ENCODE assay signal across 8 mouse cellular contexts in the genomic region with DNA sequence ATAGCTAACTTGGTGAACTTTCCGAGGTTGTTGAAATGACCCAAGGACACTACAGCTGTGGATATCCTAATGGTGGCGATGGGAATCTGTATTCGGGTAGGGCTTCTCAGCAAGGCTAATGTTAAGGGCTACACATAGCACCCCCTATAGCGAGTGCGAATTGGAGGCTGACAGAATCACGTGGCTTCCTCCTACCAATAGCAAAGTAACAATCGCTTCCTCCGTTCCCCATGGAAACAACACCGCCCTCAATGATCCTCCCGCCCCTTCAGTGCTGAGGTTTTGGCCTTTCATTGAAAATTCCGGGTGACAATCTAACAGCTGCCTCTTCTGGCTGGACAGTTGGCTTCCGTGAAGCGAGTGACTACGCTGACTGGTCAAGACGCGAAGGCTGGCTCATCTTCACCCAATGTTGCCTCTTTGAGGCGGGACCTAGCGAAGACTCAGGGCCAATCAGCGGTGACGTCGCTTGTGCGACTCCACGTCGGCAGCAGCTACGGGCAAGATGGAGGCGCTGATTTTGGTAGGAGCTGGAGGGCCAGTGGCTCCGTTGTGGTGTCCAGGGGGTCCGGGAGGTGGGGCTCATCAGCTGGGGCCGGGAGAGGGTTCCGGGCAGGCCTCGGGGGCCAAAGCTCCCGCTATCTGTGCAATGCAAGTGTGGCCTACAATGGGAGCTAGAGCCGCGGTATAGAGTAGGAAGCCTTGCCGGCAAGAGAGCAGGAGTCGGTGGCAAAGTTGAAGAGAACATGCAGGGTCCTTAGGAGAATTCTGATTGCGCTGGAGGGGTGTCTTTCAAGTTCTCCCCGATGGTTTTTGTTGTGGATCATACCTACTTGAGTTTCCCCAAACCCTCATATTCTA. TPM values are rescaled to one million over a fixed set of nuclear protein-coding genes. Genes with fewer than 3 reads are reported as not detected.
DNase-seq lines count a peak whose midpoint lies in the region; ATAC-seq and TF ChIP-seq lines count a peak whose summit lies in the region.

A gene (plus strand): TSS at position 296 of the 861 bp plus-strand sequence.

- no peak within 1 kb of the TSS for H3K27ac ChIP-seq in bone marrow macrophage, adult 2 months (ENCODE audit: insufficient read depth, low read depth, low read length)
- no peak within 1 kb of the TSS for H3K27ac ChIP-seq in embryonic fibroblast, embryonic 13.5 days (ENCODE audit: insufficient read depth, low read length)
- H3K27ac ChIP-seq in kidney, embryonic 14.5 days (ENCODE audit: low read depth, low read length), result no peak within 1 kb of the TSS
- H3K27ac ChIP-seq in limb, embryonic 15.5 days, result peak within 1 kb of the TSS; percentile 81

- no peaks in the 10 kb centered on the region for H3K27me3 ChIP-seq in kidney, embryonic 14.5 days (ENCODE audit: control insufficient read depth, insufficient read depth, low read length)
- H3K27me3 ChIP-seq in limb, embryonic 15.5 days, result no peaks in the 10 kb centered on the region

- H3K4me1 ChIP-seq in bone marrow macrophage, adult 2 months (ENCODE audit: control insufficient read depth, insufficient read depth, low read length), result peaks cover 17% of the 10 kb centered on the region
- peaks cover 3% of the 10 kb centered on the region; the same call in 1 of the 2 replicates for H3K4me1 ChIP-seq in embryonic fibroblast, embryonic 13.5 days (ENCODE audit: control insufficient read depth, insufficient read depth, low read length)
- peaks cover 1% of the 10 kb centered on the region; the same call in 1 of the 2 replicates for H3K4me1 ChIP-seq in kidney, embryonic 14.5 days (ENCODE audit: control insufficient read depth, insufficient read depth, low read length)
- H3K4me1 ChIP-seq in limb, embryonic 15.5 days, result peaks cover 18% of the 10 kb centered on the region

- ATAC-seq in kidney, embryonic 14.5 days (ENCODE audit: low FRiP score, low TSS enrichment), result peak; percentile 99
- peak; percentile 99 for ATAC-seq in limb, embryonic 15.5 days (ENCODE audit: insufficient number of reproducible peaks, low FRiP score, low TSS enrichment, low read depth)

- TF ChIP-seq POLR2A in bone marrow macrophage, adult 2 months (IDR thresholded peaks at IDR 0.05; ENCODE audit: borderline replicate concordance, low read depth, low read length), result no peak
- TF ChIP-seq POLR2A in embryonic fibroblast, embryonic 13.5 days (IDR thresholded peaks at IDR 0.05; ENCODE audit: low read depth, low read length), result peak; percentile 90

- H3K9ac ChIP-seq in kidney, embryonic 14.5 days (ENCODE audit: low read depth, low read length), result peak within 1 kb of the TSS; percentile 85
- H3K9ac ChIP-seq in limb, embryonic 15.5 days, result peak within 1 kb of the TSS; percentile 85

- H3K4me3 ChIP-seq in bone marrow macrophage, adult 2 months (ENCODE audit: insufficient read depth, low read length), result peak within 1 kb of the TSS; percentile 70
- peak within 1 kb of the TSS; percentile 85 for H3K4me3 ChIP-seq in embryonic fibroblast, embryonic 13.5 days (ENCODE audit: insufficient read depth, low read length)
- peak within 1 kb of the TSS; percentile 92 for H3K4me3 ChIP-seq in kidney, embryonic 14.5 days (ENCODE audit: low read length)
- H3K4me3 ChIP-seq in limb, embryonic 15.5 days, result peak within 1 kb of the TSS; percentile 89

- no peaks in the 10 kb centered on the region for H3K36me3 ChIP-seq in kidney, embryonic 14.5 days (ENCODE audit: control insufficient read depth, insufficient read depth, low read length)
- peaks cover 4% of the 10 kb centered on the region; the same call in 1 of the 2 replicates for H3K36me3 ChIP-seq in limb, embryonic 15.5 days

- TF ChIP-seq CTCF in bone marrow macrophage, adult 2 months (IDR thresholded peaks at IDR 0.05; ENCODE audit: low read depth, low read length), result no peak
- TF ChIP-seq CTCF in embryonic fibroblast, embryonic 13.5 days (IDR thresholded peaks at IDR 0.05; ENCODE audit: borderline replicate concordance, insufficient read depth, low read length), result no peak

- DNase-seq in A20 (ENCODE audit: low read depth, low spot score), result peak; percentile 98
- DNase-seq in heart, adult 9 months (ENCODE audit: low spot score in 2 of 2), result peak; percentile 99 to 100
- DNase-seq in monocyte, adult 2 months (ENCODE audit: low read depth in 1 of 2, low spot score in 2 of 2), result peak; percentile 90 to 96
- DNase-seq in spleen, postnatal 36 days (ENCODE audit: low spot score in 2 of 2), result peak; percentile 97 to 98

- no peaks in the 10 kb centered on the region for H3K9me3 ChIP-seq in kidney, embryonic 14.5 days (ENCODE audit: control insufficient read depth, low read length)
- no peaks in the 10 kb centered on the region for H3K9me3 ChIP-seq in limb, embryonic 15.5 days

- peak within 1 kb of the TSS; percentile 68 for H3K4me2 ChIP-seq in kidney, embryonic 14.5 days (replicated peaks; ENCODE audit: low read depth, low read length)
- peak within 1 kb of the TSS; percentile 59 for H3K4me2 ChIP-seq in limb, embryonic 15.5 days

- under 1% methylated on average over 38 of the region's 38 CpGs for WGBS in kidney, embryonic 14.5 days
- 0% methylated on average over 38 of the region's 38 CpGs for WGBS in limb, embryonic 15.5 days

RNA-seq across cellular contexts. Expression of the gene that starts here (rescaled TPM):
- 129 and 132 TPM in 2 replicates for polyA plus RNA-seq in bone marrow macrophage, adult 2 months (2012; ENCODE audit: insufficient read depth, insufficient read length, missing spikeins)
- polyA plus RNA-seq in embryonic fibroblast, embryonic 13.5 days (2011; ENCODE audit: insufficient read length, low read depth, missing spikeins), result 141 and 143 TPM in 2 replicates
- 290 and 322 TPM in 2 replicates for polyA plus RNA-seq in kidney, embryonic 14.5 days (2014; fragmentation: Nextera tagmentation; extraction: Ambion mirVana)
- polyA plus RNA-seq in limb, embryonic 15.5 days (2015; fragmentation: Nextera tagmentation; extraction: Ambion mirVana), result 270 and 286 TPM in 2 replicates
